In genomic region chr5:120514754-120515153, GRCm38 (mm10) we compare ENCODE assay signal across 9 mouse cellular contexts. TPM values are rescaled to one million over a fixed set of nuclear protein-coding genes. Genes with fewer than 3 reads are reported as not detected.
DNase-seq lines count a peak whose midpoint lies in the region; ATAC-seq and TF ChIP-seq lines count a peak whose summit lies in the region.
"Had no signal": no experiment of that assay in that cellular context is flagged by ENCODE, and none has a peak within 500 bp of the region (broad histone marks: within the 10 kb centered on the region; RNA-seq: fewer than 3 reads in every experiment).

No protein-coding gene starts in this region.

- H3K9me3 ChIP-seq in heart, embryonic 12.5 days (replicated peaks), result no peaks in the 10 kb centered on the region
- no peaks in the 10 kb centered on the region for H3K9me3 ChIP-seq in E14TG2a.4 (ENCODE audit: low read length)
- H3K9me3 ChIP-seq in embryonic facial prominence, embryonic 14.5 days (ENCODE audit: control insufficient read depth, low read length), result no peaks in the 10 kb centered on the region
- no peaks in the 10 kb centered on the region for H3K9me3 ChIP-seq in limb, embryonic 13.5 days

- no peak overlapping the region for H3K4me3 ChIP-seq in heart, embryonic 12.5 days
- peak overlapping the region; percentile 85; the same call in 1 of the 2 replicates for H3K4me3 ChIP-seq in E14TG2a.4 (replicated peaks; ENCODE audit: low read length)
- no peak overlapping the region for H3K4me3 ChIP-seq in embryonic facial prominence, embryonic 14.5 days (ENCODE audit: low read depth, low read length)
- H3K4me3 ChIP-seq in limb, embryonic 13.5 days, result no peak overlapping the region

- no peak overlapping the region for H3K4me2 ChIP-seq in heart, embryonic 12.5 days
- H3K4me2 ChIP-seq in embryonic facial prominence, embryonic 14.5 days (ENCODE audit: low read depth, low read length), result peak overlapping the region; percentile 18; the same call in 1 of the 2 replicates
- no peak overlapping the region; the same call in 1 of the 2 replicates for H3K4me2 ChIP-seq in limb, embryonic 13.5 days (replicated peaks)

- H3K4me1 ChIP-seq in heart, embryonic 12.5 days (replicated peaks), result peaks cover 48% of the 10 kb centered on the region
- H3K4me1 ChIP-seq in E14TG2a.4 (replicated peaks; ENCODE audit: low read depth, low read length), result peaks cover 84% of the 10 kb centered on the region
- peaks cover 19% of the 10 kb centered on the region for H3K4me1 ChIP-seq in embryonic facial prominence, embryonic 14.5 days (ENCODE audit: control insufficient read depth, insufficient read depth, low read length)
- H3K4me1 ChIP-seq in limb, embryonic 13.5 days, result peaks cover 59% of the 10 kb centered on the region

- no peak for ATAC-seq in heart, embryonic 12.5 days (ENCODE audit: insufficient number of reproducible peaks, low FRiP score)
- ATAC-seq in embryonic facial prominence, embryonic 14.5 days (ENCODE audit: low read depth), result 0 out of 2 replicates have a peak, but pooled peaks have one; percentile 26
- no peak for ATAC-seq in limb, embryonic 13.5 days (ENCODE audit: low FRiP score, low read depth)
- no peak for ATAC-seq in erythroid progenitor cell, adult 5-6 weeks (replicated peaks; ENCODE audit: low FRiP score, poor library complexity, severe bottlenecking)

- peaks cover 5% of the 10 kb centered on the region for H3K27me3 ChIP-seq in heart, embryonic 12.5 days (replicated peaks)
- peaks cover 4% of the 10 kb centered on the region; the same call in 1 of the 2 replicates for H3K27me3 ChIP-seq in E14TG2a.4 (ENCODE audit: insufficient read depth, low read length)
- 0 out of 2 replicates have a peak, but pooled peaks cover 5% of the 10 kb centered on the region for H3K27me3 ChIP-seq in embryonic facial prominence, embryonic 14.5 days (replicated peaks; ENCODE audit: control insufficient read depth, insufficient read depth, low read length)
- peaks cover 5% of the 10 kb centered on the region for H3K27me3 ChIP-seq in limb, embryonic 13.5 days

- intact Hi-C loops in heart, postnatal 25 days (cut with DNase I), result loop anchor here (5.0 kb wide), 1 partner anchor 73 kb away; the partner anchor contains the start of genes Iqcd and Tpcn1

- no peak for DNase-seq in heart, postnatal 25 days (ENCODE audit: low spot score)
- DNase-seq in embryonic facial prominence, embryonic 14.5 days (ENCODE audit: low spot score), result peak; percentile 86
- DNase-seq in thymus, adult 18-20 months, result no peak
- no peak for DNase-seq in ovary, adult 18-20 months (ENCODE audit: low spot score)

- H3K9ac ChIP-seq in heart, embryonic 12.5 days, result 0 out of 2 replicates have a peak overlapping the region, but pooled peaks have one; percentile 14
- H3K9ac ChIP-seq in embryonic facial prominence, embryonic 14.5 days (ENCODE audit: low read depth, low read length), result 0 out of 2 replicates have a peak overlapping the region, but pooled peaks have one; percentile 8
- H3K9ac ChIP-seq in limb, embryonic 13.5 days, result no peak overlapping the region

- WGBS in heart, embryonic 12.5 days, result 30% methylated on average over 4 of the region's 4 CpGs
- 9% methylated on average over 4 of the region's 4 CpGs for WGBS in embryonic facial prominence, embryonic 14.5 days
- 2% methylated on average over 4 of the region's 4 CpGs for WGBS in limb, embryonic 13.5 days

- H3K27ac ChIP-seq in heart, embryonic 12.5 days (ENCODE audit: poor library complexity, severe bottlenecking), result no peak overlapping the region
- peak overlapping the region; percentile 68 for H3K27ac ChIP-seq in embryonic facial prominence, embryonic 14.5 days (replicated peaks; ENCODE audit: low read depth, low read length)
- peak overlapping the region; percentile 63; the same call in 1 of the 2 replicates for H3K27ac ChIP-seq in limb, embryonic 13.5 days

- H3K36me3 ChIP-seq in heart, embryonic 12.5 days, result no peaks in the 10 kb centered on the region
- H3K36me3 ChIP-seq in E14TG2a.4 (ENCODE audit: insufficient read depth, low read length), result peaks cover 12% of the 10 kb centered on the region
- no peaks in the 10 kb centered on the region for H3K36me3 ChIP-seq in embryonic facial prominence, embryonic 14.5 days (ENCODE audit: control insufficient read depth, insufficient read depth, low read length)
- H3K36me3 ChIP-seq in limb, embryonic 13.5 days, result no peaks in the 10 kb centered on the region

- TF ChIP-seq CTCF in E14TG2a.4 (conservative IDR thresholded peaks at IDR 0.05; ENCODE audit: low read length), result no peak

RNA-seq across cellular contexts. Expression of gene Slc8b1, which starts 3.8 kb away (rescaled TPM):
- 4.3 and 4.5 TPM in 2 replicates for polyA plus RNA-seq in heart, embryonic 12.5 days (2016; fragmentation: Nextera tagmentation; extraction: Ambion mirVana)
- total RNA-seq in heart, postnatal 25 days (2021), result 10 to 100 TPM in 1 of 2 experiments, 1 to 10 TPM in 1; 9.3 to 12.6 TPM
- polyA plus RNA-seq in embryonic facial prominence, embryonic 14.5 days (2014; fragmentation: Nextera tagmentation; extraction: Ambion mirVana), result 3.5 and 5.7 TPM in 2 replicates
- polyA plus RNA-seq in limb, embryonic 13.5 days (2015; fragmentation: Nextera tagmentation; extraction: Ambion mirVana), result 6.1 and 6.9 TPM in 2 replicates
- 3.4 and 5.0 TPM in 2 replicates for total RNA-seq in erythroid progenitor cell, adult 5-6 weeks (2015; ENCODE audit: low replicate concordance)
- total RNA-seq in erythroid progenitor cell, adult 5-6 weeks (2017; ENCODE audit: low replicate concordance), result 3.0 and 6.7 TPM in 2 replicates

RNA-seq across cellular contexts. Expression of gene Plbd2, which starts 11.3 kb away (rescaled TPM):
- 47.4 and 50.6 TPM in 2 replicates for polyA plus RNA-seq in heart, embryonic 12.5 days (2016; fragmentation: Nextera tagmentation; extraction: Ambion mirVana)
- total RNA-seq in heart, postnatal 25 days (2021), result 10 to 100 TPM; 33.2 to 37.1 TPM
- 47.0 and 53.1 TPM in 2 replicates for polyA plus RNA-seq in embryonic facial prominence, embryonic 14.5 days (2014; fragmentation: Nextera tagmentation; extraction: Ambion mirVana)
- 55.9 and 58.8 TPM in 2 replicates for polyA plus RNA-seq in limb, embryonic 13.5 days (2015; fragmentation: Nextera tagmentation; extraction: Ambion mirVana)
- total RNA-seq in erythroid progenitor cell, adult 5-6 weeks (2015; ENCODE audit: low replicate concordance), result 1.1 and 2.1 TPM in 2 replicates
- total RNA-seq in erythroid progenitor cell, adult 5-6 weeks (2017; ENCODE audit: low replicate concordance), result 2.0 and 3.9 TPM in 2 replicates

RNA-seq across cellular contexts. Expression of gene Sds, which starts 38.4 kb away (rescaled TPM):
- not detected in 2 replicates for polyA plus RNA-seq in heart, embryonic 12.5 days (2016; fragmentation: Nextera tagmentation; extraction: Ambion mirVana)
- 1 to 10 TPM; 1.2 to 1.3 TPM for total RNA-seq in heart, postnatal 25 days (2021)
- polyA plus RNA-seq in embryonic facial prominence, embryonic 14.5 days (2014; fragmentation: Nextera tagmentation; extraction: Ambion mirVana), result not detected in 2 replicates
- polyA plus RNA-seq in limb, embryonic 13.5 days (2015; fragmentation: Nextera tagmentation; extraction: Ambion mirVana), result not detected in 2 replicates
- total RNA-seq in erythroid progenitor cell, adult 5-6 weeks (2015; ENCODE audit: low replicate concordance), result not detected in 2 replicates
- total RNA-seq in erythroid progenitor cell, adult 5-6 weeks (2017; ENCODE audit: low replicate concordance), result not detected in 2 replicates
- total RNA-seq: left cerebral cortex, postnatal 10 days had no signal

RNA-seq across cellular contexts. Expression of gene Sdsl, which starts 42.1 kb away (rescaled TPM):
- polyA plus RNA-seq in heart, embryonic 12.5 days (2016; fragmentation: Nextera tagmentation; extraction: Ambion mirVana), result 9.1 and 10.6 TPM in 2 replicates
- total RNA-seq in heart, postnatal 25 days (2021), result 1 to 10 TPM; 8.8 to 9.6 TPM
- 1.2 and 1.6 TPM in 2 replicates for polyA plus RNA-seq in embryonic facial prominence, embryonic 14.5 days (2014; fragmentation: Nextera tagmentation; extraction: Ambion mirVana)
- 2.0 and 2.3 TPM in 2 replicates for polyA plus RNA-seq in limb, embryonic 13.5 days (2015; fragmentation: Nextera tagmentation; extraction: Ambion mirVana)
- total RNA-seq in erythroid progenitor cell, adult 5-6 weeks (2015; ENCODE audit: low replicate concordance), result 4.2 TPM in 1 of 2 replicates, not detected in the other
- total RNA-seq in erythroid progenitor cell, adult 5-6 weeks (2017; ENCODE audit: low replicate concordance), result 2.7 and 4.8 TPM in 2 replicates
